Mouse (Mus musculus): ENCODE results near the gene Tceal1.

Gene Tceal1

DNA sequence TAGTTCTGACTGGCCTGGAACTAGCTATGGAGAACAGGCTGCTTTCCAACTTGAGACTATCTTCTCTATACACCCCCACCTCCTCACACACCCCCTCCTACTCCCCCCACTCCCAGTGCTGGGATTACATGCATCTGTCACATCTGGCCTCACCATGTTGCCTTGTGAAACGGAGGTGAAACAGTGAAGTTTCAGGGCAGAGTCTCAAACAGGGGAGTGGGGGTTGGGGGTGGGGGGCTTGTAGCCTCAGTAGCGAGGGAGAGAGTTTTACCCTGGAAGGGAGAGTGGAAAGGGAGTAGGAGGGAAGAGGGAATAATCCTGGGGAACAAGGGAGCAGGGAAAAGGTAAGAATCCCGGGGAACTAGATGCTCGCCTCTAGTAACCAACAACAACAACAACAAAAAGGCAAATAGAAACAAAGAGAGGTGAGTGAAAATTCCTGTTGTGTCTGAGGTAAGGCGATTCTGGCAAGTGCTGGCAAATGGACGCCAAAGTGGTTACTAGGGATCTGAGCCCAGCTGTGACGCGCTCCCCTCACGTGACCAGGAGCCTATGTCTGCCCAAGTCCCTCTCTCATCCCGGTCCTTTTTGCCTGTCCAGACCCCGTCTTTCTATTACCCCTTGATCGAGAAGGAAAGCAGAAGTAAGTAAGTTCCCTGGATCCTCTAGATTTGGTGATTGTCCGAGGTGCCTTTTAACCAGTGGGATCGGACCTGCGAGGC lies at the start of gene Tceal1:
Gene Tceal1 (plus strand): TSS at position 537 of the 722 bp plus-strand sequence.
- ATAC-seq (ENCODE audit: low TSS enrichment): peak; percentile 95

GRCm38 (mm10) chrX:136666281-136666706 lies 41.5 kb upstream of the Tceal1 start:
- peak; percentile 93 for ATAC-seq (ENCODE audit: low TSS enrichment)

DNA sequence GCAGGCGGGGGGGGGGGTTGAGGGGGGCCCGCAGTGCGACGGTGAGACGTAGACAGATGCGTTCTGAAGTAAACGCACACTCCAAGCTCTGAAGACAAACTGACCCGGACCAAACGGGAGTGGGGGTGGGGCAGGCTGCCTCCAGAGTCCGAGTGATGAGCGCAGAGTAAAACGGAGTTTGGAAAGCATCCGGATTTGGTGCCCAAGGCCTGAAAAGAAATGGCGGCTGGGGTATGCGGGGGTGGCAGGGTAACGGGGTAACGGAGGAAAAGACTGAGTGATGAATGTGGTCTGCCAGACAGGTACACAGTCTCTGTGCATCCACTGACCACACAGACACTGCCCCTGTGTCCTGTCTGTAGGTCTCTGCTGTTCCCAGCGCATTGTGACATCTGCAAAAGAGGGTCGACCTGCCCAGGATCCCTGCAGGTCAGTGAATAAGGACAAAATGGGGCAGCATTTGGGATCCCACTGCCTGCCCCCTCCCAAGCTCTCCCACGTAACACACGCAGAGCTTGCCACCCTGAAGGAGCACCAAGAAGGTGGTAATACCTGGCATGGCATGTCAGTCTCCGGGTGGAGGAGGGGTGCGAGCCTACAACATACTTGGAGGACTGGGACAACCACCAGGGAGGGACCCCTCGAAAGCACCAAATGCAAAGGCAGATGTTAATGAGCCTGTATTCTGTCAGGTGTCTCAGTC lies 40.9 kb upstream of the Tceal1 start:
- ATAC-seq (ENCODE audit: low TSS enrichment): peak; percentile 45

DNA sequence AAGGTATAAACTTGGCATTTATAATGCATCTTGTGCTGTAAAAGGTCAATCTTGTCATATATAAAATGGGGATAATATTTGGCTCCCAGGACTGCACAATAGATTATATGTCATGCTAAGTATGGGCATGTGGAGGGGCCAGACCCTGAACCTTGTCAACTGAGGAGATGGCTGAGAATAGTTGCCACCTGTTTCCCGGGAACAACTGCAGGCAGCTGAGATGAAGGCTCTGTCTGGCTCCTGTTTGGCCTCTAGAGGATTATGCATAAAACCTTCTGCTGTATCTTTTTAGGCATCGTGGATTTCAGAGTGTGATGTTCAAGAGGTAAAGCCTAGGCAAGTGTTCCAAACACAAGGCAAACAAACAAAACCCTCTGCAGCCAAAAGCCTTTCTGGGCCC lies 39.0 kb upstream of the Tceal1 start:
- no peak for ATAC-seq (ENCODE audit: low TSS enrichment)

DNA sequence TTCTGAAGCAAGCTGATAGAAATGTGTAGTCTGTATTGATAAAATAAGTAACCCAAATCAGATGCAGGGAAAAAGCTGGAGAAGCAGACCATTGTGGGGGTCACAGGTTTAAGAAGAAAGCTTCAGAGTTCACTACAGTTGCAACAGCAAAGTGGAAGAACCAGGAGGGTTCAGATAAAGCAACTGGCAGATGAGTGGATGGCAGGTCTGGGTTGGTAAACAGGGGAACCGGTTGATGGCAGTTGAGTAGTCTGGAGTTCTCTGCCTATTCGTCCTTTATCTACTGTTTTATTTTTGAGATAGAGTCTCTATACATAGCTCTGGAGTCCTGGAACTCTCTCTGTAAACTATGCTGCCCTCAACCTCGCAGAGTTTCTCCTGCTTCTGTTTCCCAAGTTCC lies 26.8 kb upstream of the Tceal1 start:
- ATAC-seq (ENCODE audit: low TSS enrichment): no peak

DNA sequence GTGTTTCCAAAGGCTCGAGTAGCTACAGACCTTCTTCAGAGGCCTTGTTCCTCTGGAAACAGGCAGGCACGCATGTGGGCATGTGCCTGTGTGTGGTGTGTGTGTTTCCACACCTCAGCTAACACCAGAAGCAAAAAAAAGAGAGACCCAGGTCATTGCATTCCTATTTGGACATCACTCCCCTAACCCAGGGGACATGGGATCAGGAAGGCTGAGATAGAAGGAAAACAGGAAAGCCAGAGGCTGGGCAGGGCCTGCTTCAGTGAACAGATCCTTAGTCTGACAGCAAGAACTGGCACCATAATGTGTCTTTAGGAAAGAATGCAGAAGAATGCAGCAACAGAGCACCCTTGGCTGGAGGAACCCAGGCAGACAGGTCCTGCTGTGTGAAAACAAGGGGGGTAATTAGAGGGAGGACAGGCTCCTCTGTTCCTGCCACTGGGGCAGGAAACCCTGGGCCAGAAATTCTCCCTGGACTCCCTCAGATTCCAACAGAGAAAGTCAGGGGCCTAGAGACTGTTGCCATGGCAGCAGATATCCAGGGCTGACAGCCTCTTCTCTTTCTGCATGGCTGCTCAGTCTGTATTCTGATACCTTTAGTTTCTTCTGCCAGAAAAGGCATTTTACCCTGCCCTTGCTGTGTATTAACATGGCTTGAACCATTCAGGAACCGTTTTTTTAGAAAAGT lies 16.0 kb upstream of the Tceal1 start:
- peak; percentile 59 for ATAC-seq (ENCODE audit: low TSS enrichment)

GRCm38 (mm10) chrX:136692294-136692675 lies 15.5 kb upstream of the Tceal1 start:
- ATAC-seq (ENCODE audit: low TSS enrichment): no peak

DNA sequence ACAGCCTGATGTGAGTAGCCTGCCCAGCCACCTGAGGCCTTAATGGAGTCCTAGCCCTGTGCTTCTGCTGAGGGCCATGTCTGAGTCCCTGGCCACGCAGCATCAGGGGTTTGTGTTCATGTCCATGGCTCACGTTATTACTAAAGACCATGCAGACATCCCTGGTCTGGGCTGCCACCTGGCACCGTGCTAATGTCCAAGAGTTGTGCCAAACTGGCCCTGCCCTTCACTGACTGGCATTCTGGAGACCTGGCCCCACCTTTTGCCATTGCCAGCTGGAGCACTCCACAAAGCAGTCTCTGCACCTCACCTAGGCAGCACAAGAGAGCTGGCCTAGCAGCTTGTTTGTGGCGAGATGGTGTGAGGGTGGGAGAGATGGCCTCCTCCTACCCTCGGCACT lies 14.6 kb upstream of the Tceal1 start:
- ATAC-seq (ENCODE audit: low TSS enrichment): no peak

- ATAC-seq (ENCODE audit: low TSS enrichment): peak; percentile 87
Measured at GRCm38 (mm10) chrX:136708168-136708681, 443 bp downstream of the Tceal1 start.

GRCm38 (mm10) chrX:136708782-136709181 lies 1.0 kb downstream of the Tceal1 start:
- ATAC-seq (ENCODE audit: low TSS enrichment): peak; percentile 56

DNA sequence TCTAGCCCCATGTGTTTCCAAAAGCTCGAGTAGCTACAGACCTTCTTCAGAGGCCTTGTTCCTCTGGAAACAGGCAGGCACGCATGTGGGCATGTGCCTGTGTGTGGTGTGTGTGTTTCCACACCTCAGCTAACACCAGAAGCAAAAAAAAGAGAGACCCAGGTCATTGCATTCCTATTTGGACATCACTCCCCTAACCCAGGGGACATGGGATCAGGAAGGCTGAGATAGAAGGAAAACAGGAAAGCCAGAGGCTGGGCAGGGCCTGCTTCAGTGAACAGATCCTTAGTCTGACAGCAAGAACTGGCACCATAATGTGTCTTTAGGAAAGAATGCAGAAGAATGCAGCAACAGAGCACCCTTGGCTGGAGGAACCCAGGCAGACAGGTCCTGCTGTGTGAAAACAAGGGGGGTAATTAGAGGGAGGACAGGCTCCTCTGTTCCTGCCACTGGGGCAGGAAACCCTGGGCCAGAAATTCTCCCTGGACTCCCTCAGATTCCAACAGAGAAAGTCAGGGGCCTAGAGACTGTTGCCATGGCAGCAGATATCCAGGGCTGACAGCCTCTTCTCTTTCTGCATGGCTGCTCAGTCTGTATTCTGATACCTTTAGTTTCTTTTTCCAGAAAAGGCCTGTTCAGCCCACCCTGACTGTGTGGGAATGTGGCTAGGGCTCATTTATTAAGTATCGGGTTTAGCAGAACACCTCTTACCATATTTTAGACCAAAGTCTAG lies 7.1 kb downstream of the Tceal1 start:
- peak; percentile 65; the same call in 1 of the 2 replicates for ATAC-seq (ENCODE audit: low TSS enrichment)

GRCm38 (mm10) chrX:136732016-136732415 lies 24.2 kb downstream of the Tceal1 start:
- no peak for ATAC-seq (ENCODE audit: low TSS enrichment)

DNA sequence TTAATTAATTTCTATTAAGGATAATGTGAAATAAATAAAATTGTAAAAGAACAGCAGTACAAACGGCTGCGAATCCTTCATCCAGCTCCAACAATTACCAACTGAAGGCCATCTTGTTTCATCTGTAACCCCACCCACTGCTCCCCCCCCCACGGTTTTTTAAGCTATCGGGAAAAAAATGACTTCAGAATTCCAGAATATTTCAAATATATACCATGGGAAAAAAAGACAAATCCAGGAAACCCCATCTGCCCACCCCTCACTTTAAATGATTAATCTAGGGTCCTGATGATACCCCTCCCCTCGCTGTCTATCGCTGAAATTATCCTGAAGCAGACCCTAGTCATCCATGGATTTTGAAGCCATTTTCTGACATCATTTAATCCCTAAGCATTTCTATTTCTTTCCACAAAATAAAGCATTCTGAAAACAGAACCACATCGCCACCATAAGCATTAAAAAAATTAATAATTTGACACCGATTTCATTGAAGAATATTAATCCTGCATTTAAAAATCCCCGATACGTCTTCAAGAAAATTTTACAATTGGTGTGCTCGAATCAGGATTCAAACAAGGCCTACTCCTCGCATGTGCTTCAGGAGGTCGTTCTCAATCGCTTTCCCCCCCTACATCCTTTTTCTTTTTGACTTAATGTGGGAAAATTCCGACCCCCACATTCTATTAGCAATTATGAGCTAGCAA lies 32.5 kb downstream of the Tceal1 start:
- no peak for ATAC-seq (ENCODE audit: low TSS enrichment)

DNA sequence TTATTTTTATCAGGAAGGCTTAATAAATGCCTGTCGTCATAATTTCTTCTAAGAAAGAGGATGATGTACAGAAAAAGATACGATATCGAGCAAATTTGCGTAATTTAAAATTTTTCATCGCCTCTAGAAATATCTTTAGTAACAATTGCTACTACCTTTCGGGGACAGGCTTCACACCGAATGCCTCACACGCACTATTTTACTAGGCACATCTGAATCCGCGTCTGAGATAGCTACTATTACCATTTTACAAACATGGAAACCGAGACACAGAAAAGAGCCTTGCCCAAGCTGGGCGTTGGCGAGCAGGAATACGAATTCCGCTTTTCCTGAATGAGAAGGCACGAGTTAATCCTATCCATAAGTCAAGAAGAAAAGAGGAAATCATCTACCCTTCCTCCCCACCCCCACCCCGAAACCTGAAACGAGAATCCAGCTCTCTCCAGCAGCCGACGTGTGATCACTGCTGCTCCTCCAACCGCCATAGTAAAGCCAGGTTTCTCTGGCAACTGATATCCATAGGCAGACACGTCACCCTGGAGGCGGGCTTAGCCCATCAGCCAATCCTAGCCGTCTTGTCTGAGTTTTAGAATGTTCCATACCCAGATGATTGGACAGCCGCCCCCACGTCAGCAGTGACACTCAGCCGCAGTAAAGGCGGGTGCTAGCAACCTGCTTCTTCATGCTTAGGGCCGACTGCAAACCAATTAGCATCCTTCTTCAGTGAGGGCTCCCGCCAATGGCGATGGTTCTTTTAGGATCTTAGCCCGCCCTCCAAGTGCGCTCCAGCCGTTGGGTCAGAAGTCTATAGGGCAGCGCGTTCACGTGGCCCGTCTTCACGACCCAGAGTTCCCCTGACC lies 33.2 kb downstream of the Tceal1 start:
- peak; percentile 95 for ATAC-seq (ENCODE audit: low TSS enrichment)

DNA sequence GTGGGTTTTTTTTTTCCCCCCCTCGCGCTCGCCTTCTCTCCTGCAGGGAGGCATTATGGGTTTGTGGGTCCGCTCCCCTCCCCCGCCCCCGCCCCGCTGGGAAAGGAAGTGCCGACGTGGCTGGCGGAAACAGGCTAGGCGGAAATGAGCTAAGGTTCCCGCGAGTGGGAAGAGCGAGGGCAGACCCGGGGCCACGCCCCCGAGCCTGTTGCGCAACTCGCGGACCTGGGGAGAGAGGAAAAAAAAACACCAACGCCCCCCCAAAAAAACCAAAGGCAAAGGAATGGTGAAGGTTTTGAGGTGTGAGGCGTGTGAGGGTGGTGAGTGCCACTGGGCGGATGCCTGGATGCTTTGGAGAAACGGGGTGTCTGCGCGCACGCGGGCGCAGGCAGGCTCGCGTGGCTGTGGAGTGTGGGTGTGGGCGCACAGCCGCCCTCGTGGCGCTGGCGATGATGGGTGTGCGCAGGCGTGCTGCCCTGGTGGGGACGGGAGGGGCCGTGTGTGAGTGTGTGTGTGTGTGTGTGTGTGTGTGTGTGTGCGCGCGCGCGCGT lies 33.9 kb downstream of the Tceal1 start:
- ATAC-seq (ENCODE audit: low TSS enrichment): peak; percentile 86

GRCm38 (mm10) chrX:136742241-136742640 lies 34.5 kb downstream of the Tceal1 start:
- ATAC-seq (ENCODE audit: low TSS enrichment): no peak

DNA sequence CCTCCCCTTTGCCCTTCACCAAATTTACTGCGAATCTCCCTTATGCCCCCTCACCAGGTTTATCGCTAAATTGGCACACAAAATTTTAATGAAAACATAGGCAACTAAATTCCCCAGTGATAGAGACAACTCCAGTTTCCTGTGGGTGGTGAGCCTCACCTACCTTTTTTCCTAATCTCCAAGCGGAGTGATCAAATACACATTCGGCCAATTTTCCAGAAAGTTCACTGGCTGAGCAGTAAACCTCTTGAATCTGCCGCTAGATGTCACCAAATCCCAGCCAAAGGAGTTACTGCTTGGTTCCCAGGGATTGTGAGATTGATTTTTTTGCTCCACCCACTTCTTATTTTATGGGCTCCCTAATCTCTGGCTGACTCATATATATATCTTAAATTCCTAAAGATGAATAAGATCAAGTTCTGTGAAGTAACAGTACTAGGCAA lies 34.9 kb downstream of the Tceal1 start:
- ATAC-seq (ENCODE audit: low TSS enrichment): peak; percentile 38; the same call in 1 of the 2 replicates

- no peak for ATAC-seq (ENCODE audit: low TSS enrichment)
Measured at GRCm38 (mm10) chrX:136743459-136743858, 35.7 kb downstream of the Tceal1 start, which contains the start of gene Morf4l2. Morf4l2 (minus strand) TSS chrX:136743690.

GRCm38 (mm10) chrX:136744663-136745062 lies 36.9 kb downstream of the Tceal1 start:
- ATAC-seq (ENCODE audit: low TSS enrichment): no peak

DNA sequence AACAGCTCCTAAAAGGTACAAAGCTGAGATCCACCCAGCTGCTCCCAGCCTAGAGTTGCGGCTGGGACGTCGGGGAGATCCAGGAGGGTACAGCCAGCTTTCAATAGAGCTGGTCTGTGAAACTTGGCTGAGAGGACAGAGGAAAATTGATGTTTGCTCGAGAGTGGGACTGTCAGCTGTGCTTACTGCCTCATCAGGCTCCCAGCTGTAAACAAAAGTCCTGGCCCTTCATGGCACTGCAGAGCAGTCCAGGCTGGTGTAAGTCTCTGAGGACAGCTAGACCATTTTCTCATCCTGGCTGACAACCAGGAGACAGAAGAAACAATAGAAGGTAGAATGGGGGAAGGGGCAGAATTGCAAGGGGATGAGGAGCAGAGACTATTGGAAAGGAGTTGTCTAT lies 41.5 kb downstream of the Tceal1 start:
- peak; percentile 69 for ATAC-seq (ENCODE audit: low TSS enrichment)
